Mouse (Mus musculus) spleen, adult 18-20 months (tissue): ENCODE results near the gene Sost.

ENCODE experiments used
- DNase-seq, 2 experiments: peaks; one replicate each; pipeline ENCODE4 v3.0.0; 2022; ENCODE audit warnings: mixed read lengths in 2 of 2

Sost gene

DNA sequence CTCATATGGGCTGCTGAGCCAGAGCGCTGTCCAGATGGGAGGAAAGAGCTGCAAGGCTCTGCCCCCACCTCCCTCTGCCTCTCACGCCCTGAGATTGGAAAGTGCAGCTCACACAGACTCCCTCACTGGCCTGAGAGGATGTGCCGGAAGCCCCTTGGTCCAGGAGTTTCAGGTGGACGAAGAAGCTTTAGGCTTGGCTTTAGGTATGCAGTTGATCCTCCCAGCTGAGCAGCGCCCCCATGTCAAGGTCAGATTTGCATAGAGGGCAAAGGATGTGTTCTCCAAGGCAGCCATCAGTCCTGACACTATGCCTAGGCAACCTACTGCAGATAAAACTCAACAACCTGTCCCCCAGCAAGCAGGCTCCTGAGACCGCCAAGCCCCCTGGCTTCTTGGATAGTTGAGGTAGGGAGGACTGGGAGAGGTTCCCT lies 16.2 kb upstream of the Sost start:
- no peak for DNase-seq

DNA sequence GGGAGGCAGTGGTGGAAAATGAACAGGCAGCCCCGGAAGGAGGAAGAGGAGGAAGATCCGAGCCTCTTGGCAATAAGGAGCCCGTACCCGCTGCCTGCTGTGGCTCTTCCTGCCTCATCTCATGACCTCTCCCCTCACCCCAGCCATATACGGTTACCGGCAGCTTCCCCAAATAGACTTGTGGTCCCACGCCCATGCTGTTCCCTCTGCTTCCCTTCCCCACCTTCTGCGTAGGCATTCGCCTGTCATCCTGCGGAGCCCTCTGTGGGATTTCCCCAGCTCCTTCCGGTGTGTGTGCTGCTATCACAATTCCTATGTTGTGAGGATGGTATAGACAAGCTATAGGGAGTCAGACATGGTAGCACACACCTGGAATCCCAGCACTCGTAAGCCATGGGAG lies 15.0 kb upstream of the Sost start:
- DNase-seq: no peak

DNA sequence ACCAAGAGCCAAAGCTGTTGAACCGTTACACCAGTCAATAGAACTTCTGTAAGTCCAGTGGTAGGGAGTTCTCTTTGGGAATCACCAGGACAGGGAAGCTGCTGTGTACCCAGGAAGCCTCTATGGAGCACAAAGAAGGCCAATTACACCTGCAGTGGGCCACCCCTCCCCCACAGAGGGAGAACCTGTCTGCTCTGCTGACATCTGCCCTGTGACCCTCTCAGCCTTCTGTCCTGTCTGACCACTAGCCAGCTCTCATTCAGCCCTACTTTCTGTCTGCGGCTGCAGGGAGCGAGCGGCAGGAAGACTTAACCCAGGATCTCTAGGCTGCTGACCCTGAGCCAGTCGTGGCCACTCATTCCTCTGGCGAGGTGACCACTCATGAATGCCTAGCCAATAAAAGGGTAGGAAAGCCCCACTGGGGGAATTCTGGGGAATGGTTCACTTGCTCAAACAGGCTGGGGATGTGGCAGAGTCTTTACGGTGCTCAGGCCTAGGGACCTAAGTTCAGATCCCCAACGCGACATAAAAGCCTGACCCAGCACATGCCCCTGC lies 13.9 kb upstream of the Sost start:
- no peak for DNase-seq

DNA sequence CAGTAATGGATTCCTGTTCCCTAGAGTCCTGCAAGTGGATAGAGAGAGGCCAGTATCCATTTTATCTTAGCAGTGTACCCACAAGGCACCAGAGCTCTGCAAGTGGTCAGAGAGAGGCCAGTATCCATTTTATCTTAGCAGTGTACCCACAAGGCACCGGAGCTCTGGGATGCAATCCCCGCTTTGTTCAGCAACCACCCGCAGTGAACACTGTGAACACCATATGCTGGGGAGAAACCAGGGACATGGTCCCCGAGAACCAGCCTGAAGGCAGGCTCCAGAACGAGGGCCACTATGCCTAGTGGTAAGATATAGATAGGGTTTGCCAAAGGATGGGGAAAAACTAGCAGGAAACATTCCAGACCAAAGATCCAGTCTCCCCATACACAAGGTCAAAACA lies 12.3 kb upstream of the Sost start:
- DNase-seq: no peak

DNA sequence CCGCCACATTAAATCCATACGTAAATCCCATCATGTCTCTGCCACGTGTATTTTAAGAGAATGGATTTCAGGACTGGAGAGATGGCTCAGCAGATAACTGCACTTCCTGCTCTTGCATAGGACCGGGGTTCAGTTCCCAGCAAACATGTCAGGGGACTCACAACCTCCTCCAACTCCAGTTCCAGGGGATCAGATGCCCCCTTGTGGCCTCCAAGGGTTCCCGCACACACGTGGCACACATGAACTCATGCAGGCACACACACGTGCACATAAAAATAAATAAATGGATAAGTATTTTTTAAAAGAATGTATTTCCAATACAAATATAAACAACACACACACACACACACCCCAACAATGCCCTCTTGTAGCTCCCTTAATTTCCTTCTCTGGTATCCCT lies 10.1 kb upstream of the Sost start:
- no peak for DNase-seq

DNA sequence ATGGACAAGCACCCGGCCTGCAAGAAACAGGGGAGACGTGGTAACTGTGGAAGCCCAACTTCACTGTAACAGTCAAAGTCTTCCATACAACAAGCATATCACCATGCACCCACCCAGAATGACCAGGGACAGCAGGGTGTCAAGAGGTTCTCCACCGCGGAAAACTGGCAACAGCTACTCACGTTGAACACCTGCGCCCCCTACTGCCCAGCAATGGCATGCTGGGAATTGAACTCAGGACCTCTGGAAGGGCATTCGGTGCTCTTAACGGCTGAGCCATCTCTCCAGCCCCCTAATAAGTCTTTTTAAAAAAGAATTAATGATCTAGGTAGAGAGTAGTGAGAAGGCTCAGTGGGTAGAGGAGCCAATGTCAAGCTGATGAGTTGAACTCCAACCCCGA lies 8.1 kb upstream of the Sost start:
- DNase-seq: no peak

DNA sequence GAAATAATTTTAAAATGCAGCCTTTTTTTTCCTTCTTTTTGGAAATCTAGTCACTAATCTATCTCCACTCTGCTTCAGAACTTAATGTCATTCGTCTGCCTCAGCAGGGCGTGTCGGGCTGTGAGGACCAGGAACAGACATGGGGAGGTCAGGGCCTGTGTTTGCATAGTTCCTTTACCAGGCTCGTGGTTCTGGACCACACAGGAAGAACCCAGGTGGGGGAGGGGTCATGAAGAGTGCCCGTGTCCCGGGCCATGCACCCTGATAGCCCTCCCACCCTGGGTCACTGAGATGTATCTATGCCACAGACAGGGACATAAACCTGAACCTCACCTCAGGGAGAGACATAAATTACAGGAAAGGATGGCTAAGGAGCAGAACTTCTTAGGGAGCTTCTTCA lies 7.4 kb upstream of the Sost start:
- DNase-seq: no peak

DNA sequence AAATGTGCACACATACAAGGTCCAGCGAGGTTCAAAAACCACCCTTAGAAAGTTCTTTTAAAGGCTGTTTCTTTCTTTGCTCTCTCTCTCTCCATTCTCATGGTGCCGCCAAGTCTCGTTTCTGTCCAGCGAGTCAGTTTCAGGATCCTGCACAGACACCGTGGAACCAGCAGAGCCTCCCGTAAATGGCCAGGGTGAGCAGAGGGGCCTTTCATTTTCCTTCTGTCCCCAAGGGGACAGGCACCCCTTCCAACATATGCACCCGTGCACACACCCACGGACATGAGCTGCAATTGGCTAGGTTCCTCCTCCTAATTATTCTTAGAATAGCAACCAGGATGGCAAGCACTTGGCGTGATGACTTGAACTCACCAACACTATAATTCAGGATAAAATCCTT lies 6.7 kb upstream of the Sost start:
- no peak for DNase-seq

DNA sequence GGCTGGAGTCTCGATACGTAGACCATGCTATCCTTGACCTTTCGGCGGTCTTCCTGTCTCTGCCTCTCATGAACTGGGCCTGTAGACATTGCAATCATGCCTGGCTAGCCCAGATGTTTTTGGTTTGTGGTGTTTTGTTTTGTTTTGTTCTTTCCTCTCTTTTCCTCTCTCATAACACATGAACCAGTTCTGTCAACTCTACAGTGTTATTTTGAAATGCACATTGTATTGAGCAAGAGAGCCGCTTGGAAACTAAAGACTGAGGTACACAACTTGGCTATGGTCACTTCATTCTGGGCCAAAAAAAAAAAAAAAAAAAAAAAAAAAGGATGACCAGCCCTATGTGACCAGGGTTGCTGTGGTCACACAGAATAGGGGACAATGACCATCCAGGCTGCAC lies 5.8 kb upstream of the Sost start:
- no peak for DNase-seq

DNA sequence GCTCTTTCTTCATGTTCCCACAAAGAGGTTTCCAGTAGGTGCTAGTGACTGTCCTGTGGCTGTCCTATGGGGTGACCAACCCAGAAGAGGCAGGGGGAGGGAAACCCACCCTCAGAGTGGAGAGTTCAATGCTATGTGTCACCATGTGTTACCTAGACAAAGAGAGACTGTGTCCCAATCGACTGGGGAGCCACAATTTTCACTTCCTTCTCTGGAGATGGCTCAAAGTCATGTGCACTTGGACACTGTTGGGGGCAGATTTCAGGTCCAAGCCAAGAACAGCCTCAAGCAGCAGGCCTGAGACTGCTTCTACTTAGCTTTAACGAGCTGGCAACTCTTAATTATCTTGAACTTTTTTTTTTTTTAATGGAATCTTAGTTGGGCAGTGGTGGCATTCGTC lies 5.3 kb upstream of the Sost start:
- DNase-seq: no peak

DNA sequence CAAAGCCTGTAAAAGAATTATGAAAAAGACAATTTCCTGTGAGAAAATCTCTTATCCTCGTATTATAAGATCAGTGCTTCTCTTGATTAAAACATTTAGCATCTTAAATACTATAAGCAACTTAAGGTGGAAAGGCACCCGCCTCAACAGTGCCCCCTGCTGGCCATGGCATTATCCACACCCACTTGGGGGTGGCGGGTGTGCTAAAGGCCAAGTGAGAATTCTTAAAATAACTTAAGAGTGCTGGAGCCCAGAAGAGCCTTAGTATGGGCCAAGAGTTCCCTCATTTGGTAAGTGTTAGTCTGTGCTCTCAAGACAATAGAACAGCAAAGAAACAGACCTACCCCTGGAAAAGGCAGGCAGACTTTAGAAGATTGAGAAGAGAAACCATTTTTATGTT lies 4.6 kb upstream of the Sost start:
- peak in 1 of 2 experiments; percentile 47 for DNase-seq

DNA sequence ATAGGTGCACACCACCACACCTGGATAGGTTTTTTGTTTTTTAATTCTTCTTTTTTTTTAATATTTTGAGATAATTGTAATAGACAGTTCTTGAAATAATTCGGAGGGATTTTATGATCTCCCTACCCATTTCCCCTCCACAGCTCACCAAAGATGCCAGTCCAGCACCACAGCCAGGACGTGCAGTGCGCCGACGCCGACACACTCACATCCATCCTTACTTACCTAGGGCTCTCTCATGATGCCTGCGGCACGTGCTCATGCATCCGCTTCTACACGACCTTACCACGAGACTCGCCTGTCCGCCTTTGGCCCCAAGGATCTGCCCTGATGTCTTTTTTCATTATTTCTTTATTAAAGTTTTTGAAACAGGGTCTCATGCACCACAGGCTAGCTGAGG lies 3.0 kb upstream of the Sost start:
- DNase-seq: no peak

DNA sequence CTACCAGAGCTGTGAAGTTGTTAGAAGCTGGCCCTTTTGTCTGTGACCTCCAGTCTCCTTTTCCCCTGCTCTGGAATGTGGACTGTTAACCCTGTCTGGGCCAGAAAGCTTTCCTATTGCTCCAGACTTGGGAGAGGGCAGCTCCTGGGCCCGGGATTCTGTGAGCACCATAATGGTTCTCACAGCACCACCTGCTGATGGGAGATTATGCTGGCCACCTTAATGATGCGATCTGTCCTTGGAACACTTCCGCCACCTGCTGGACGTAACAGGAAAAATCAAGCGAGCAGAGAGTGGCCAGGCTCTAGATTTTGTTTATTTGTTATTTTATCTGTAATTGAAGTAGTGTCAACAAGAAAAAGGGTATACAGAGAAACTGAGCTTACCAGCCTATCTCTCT lies 2.0 kb upstream of the Sost start:
- peak; percentile 54 to 77 for DNase-seq

DNA sequence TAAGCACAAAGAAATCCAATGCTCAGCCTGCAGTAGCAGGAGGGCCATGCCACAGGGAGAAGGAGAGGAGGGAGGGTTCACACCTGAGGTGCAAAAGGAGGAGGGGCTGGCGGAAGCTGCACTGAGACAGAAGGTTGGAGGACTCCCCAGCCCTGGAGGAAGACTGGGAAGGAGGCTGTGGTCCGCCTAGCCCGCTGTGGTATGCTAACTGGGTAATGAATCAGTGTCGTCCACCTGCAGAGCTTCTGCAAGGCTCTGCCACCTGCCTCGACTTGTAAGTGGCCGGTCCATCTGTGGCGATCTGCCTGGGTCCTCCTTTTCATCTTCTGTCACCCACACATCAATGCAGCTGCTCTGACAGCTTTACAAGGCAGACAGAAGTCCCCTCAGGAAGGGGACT lies 1.5 kb upstream of the Sost start:
- DNase-seq: no peak

DNA sequence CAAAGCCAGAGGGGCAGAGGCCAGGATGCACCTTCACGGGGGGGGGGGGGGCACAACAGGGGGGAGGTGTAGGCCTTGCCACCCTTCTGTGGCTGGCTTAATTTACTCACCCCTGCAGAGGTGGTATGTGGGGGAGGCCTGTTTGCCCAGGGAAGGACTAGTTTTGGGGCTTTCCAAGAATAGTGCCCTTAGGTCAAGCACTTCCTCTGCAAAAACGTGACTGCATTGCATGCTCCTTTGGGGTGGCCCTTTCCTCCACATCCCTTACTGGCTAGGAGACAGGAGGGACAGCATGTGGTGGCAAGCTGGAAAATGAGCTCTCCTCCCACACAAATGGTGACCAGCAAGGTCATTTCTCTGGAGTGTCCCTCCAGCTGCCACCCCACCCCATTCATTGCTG lies 1.3 kb downstream of the Sost start:
- DNase-seq: no peak

DNA sequence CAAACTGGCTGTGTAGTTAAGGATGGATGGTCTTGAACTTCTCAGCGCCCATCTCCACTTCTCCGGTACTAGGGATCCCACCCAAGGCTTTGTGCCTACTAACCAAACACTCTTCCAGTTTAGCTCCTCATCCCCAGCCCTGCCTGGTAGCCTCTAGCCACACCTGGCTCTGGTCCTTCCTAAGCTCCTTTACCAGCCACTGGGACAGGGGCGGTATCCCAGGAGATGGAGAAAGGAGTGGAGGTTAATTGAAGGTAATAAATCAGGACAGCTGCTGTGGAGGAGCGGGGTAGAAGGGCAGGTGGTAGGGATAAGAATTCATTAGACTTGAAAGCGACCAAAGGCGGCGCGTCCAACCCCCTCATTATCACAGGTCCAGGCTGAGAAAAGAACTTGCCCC lies 2.2 kb downstream of the Sost start:
- DNase-seq: no peak

DNA sequence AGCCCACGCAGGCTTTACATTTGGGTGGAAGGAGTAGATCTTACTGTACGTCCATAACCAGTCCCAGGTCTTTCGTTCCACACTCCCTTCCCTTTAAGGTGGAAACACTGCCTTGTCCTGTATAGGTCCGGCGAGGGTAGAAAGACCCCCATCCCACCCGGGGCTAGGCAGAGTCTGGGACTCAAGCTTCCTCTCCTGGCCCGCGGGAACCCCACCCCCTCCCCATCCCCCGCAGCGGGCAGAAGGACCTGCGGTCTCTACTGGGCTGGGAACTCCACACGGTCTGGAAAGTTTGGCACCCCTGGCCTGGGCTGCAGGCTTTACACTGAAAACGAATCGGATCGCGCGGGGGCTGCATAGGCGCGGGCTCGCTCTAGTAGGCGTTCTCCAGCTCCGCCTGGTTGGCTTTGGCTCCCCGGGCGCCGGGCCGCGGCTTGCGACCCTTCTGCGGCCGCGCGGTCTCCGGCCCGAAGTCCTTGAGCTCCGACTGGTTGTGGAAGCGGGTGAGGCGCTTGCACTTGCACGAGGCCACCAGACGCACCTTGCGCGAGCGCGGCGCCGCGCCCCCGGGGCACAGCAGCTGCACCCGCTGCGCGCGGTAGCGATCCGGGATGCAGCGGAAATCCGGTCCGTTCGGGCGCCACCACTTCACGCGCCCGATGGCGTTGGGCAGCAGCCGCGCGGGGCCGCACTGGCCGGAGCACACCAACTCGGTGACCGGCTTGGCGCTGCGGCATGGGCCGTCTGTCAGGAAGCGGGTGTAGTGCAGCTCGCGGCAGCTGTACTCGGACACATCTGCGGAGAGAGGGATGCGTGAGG lies 3.1 kb downstream of the Sost start:
- no peak for DNase-seq

DNA sequence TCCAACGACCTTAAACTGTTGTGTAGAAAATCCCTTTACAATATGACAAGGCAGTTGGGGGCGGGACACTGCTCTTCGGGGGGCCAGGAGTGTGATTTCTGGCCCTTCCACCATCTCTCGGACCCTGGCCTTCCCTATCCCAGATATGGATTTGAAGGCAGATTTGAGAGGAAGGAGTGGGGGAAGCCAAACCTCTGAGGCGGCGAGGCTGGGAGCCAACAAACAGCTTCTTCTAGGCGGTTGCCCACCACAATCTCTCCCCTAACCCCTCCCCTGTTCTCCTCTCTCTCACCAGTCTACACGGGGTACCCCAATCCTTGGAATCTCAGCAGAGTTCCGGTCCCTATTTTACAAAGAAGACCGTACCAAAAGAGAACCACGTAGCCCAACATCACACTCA lies 3.8 kb downstream of the Sost start:
- no peak for DNase-seq

DNA sequence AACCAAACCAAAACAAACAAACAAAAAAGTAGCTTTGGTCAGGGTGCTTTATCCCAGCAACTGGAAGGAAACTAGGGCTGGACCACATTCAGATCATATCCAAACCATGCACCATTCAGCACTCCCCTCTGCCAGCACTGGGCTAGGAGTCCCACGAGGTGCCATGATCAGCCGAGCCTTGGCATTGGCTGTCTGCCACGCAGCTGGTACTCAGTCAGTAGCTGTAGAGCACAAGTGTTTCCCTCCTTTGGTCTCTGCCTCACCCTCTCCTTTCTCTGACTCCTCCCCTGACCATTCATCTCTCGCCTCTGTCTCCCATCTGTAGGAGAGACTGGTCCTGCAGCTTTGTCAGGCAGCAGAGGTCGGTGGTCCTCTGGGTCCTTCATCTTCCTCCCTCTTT lies 9.3 kb downstream of the Sost start:
- DNase-seq: no peak

DNA sequence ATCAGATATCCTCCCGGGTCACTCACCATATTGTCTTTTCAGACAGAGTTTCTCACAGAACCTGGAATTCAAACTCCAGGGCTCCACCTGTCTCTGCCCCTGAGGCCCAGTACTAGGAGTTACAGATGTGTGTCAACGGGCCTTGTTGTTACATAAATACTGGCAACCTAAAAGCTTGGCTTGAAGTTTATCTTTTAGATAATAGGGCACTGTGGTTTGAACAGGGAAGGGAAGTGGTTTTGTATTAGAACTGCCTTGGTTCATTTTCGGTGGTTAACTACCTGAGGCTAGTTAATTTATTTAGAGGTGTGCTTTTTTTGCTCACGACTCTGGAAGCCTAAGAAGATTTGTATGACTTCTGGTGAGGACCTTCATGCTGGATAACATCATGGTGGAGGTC lies 13.4 kb downstream of the Sost start:
- DNase-seq: no peak

DNA sequence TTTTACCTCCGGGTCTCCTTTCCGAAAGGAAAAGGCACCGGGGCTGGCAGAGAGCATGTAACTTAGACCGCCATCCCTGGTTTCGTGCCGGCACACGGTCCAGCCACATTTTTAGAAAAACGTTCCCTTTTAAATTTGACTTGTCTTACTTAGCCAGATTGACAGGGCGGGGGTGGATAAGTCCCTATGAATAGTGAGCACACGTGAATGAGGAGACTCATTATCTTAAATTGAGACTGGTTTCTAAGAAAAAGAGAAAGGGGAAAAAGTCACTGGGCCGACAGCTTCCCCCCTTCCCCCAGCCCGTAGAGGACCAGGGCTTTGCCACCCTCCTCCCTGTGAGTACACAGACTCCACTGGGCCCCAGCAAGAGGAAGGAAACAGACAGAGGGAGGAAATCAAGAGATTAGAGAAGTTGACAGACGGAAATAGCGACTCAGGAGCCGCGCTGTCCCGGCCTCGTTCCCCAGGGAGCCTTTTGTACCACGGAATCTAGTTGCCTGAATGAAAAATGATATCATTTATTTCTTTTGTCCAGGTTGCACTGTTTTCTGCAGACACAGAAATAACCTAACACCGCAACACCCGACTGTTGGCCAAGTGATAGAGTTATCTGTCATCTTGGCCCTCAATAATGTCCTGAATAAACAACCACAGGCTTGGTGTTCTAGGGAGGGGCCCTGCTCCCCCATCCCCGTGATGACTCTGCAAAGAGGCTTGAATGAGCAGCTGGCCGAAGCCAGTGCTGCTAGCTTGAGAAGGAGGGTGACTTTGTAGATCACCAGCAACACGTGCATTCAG lies 14.1 kb downstream of the Sost start:
- DNase-seq: peak; percentile 49 to 52

DNA sequence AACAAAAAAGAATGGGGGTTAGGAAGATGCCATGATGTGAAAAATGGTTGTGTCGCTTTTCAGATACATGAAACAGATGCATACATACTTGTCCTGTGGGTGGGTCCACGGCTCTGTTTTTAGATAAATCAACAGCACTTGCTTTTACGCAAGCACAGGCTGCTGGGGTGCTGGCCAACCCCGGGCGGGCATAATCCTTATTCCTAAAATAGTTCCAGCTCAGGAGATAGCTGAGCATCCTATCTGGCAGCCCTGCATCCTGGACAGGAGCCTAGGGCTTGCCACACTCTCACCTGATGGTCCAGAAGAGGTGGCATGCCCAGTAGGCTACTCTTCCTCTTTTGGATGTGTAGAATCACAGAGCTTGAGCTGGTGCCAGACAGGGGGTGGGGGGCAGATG lies 16.8 kb downstream of the Sost start:
- no peak for DNase-seq

DNA sequence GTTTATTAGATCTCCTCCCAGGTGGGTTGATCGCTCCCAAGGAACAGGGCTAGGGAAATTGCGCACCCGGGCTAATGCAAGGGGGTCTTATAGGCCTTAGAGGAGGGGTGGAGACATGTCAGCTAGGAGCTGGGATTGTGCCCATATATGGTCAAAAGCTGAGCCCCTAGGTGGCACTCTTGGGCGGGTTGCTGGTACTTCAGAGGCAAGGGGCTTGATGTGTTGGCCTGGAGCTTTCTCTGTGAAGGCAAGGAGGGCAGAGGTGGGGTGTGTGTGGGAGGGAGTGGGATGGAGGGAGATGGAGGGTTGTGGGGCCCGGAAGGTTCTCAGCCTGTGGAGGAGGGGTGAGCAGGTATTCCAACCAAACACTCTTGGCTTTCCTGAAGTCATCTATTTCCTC lies 20.3 kb downstream of the Sost start:
- DNase-seq: no peak

DNA sequence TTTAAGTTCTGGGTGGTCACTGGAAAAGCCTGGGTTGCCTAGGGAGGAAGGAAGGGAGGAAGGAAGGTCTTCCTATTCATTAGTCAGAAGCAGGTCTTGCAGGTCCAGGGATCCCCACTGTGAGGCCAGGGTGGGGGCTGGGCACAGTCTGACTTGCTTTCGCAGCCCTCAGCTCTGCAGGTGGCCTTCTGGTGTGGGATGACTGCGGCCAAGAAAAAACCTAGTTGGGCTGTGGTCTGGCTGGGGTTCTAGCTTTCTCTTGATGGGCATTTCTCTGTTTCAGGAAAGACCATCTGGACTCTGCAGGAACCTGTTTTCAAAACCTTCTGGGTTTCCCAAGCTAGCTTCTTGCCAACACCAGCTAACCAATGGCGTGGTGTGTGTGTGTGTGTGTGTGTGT lies 23.8 kb downstream of the Sost start:
- no peak for DNase-seq
